33 mouse cellular contexts compared by ENCODE assay signal in genomic region chr1:120077746-120078410, GRCm38 (mm10). TPM values are rescaled to one million over a fixed set of nuclear protein-coding genes. Genes with fewer than 3 reads are reported as not detected.
DNase-seq lines count a peak whose midpoint lies in the region; ATAC-seq and TF ChIP-seq lines count a peak whose summit lies in the region.
"Had no signal": no experiment of that assay in that cellular context is flagged by ENCODE, and none has a peak within 500 bp of the region (broad histone marks: within the 10 kb centered on the region; RNA-seq: fewer than 3 reads in every experiment).

No protein-coding gene starts in this region.

- no peak overlapping the region for H3K27ac ChIP-seq in hindbrain, embryonic 10.5 days
- H3K27ac ChIP-seq in hindbrain, embryonic 12.5 days, result no peak overlapping the region
- peak overlapping the region; percentile 61; the same call in 1 of the 2 replicates for H3K27ac ChIP-seq in ES-E14 (ENCODE audit: insufficient read depth, low read depth, low read length, poor library complexity, severe bottlenecking)
- no peak overlapping the region for H3K27ac ChIP-seq in forebrain, embryonic 14.5 days (ENCODE audit: low read depth, low read length)
- H3K27ac ChIP-seq: hindbrain, embryonic 14.5 days; limb, embryonic 10.5 days; limb, embryonic 15.5 days; liver, embryonic 13.5 days; macrophage; neural tube, embryonic 12.5 days; stomach, embryonic 15.5 days had no signal

- H3K4me3 ChIP-seq in hindbrain, embryonic 10.5 days, result no peak overlapping the region
- no peak overlapping the region for H3K4me3 ChIP-seq in hindbrain, embryonic 12.5 days
- no peak overlapping the region for H3K4me3 ChIP-seq in ES-E14 (ENCODE audit: insufficient read depth in 1 of 2, low read depth in 1 of 2, low read length in 2 of 2, poor library complexity in 1 of 2, severe bottlenecking in 1 of 2)
- no peak overlapping the region for H3K4me3 ChIP-seq in forebrain, embryonic 14.5 days (ENCODE audit: low read depth, low read length)
- H3K4me3 ChIP-seq: limb, embryonic 10.5 days; limb, embryonic 15.5 days; liver, embryonic 13.5 days; myocyte; neural tube, embryonic 12.5 days; stomach, embryonic 15.5 days had no signal

- no peaks in the 10 kb centered on the region for H3K9me3 ChIP-seq in hindbrain, embryonic 10.5 days
- no peaks in the 10 kb centered on the region for H3K9me3 ChIP-seq in hindbrain, embryonic 12.5 days (replicated peaks)
- H3K9me3 ChIP-seq in ES-E14 (ENCODE audit: control insufficient read depth, insufficient read depth, low read depth, low read length), result no peaks in the 10 kb centered on the region
- no peaks in the 10 kb centered on the region for H3K9me3 ChIP-seq in forebrain, embryonic 14.5 days (replicated peaks; ENCODE audit: control insufficient read depth, low read length)
- H3K9me3 ChIP-seq: limb, embryonic 10.5 days; limb, embryonic 15.5 days; liver, embryonic 13.5 days; neural tube, embryonic 12.5 days; stomach, embryonic 15.5 days had no signal

- 17% methylated on average over 9 of the region's 9 CpGs for WGBS in hindbrain, embryonic 10.5 days
- WGBS in hindbrain, embryonic 12.5 days, result 16% methylated on average over 9 of the region's 9 CpGs
- 2% methylated on average over 9 of the region's 9 CpGs for WGBS in forebrain, embryonic 14.5 days

- in situ Hi-C loops in ES-E14 (cut with MboI; ENCODE audit: low sequenced_read_pairs in 2 of 2, unreplicated experiment in 2 of 2), result no loop called here

- peak; percentile 32 for DNase-seq in embryo, embryonic 10 days (ENCODE audit: low spot score)
- no peak for DNase-seq in embryo, embryonic 9.5 days (ENCODE audit: extremely low spot score)
- peak; percentile 39 for DNase-seq in hindbrain, embryonic 10.5 days (ENCODE audit: low spot score)
- DNase-seq in ES-E14 (ENCODE audit: low read depth, low spot score), result peak; percentile 33
- DNase-seq in forebrain, embryonic 14.5 days (ENCODE audit: low spot score), result peak; percentile 42
- DNase-seq in frontal cortex, adult 2 months (ENCODE audit: extremely low spot score in 1 of 2, low spot score in 1 of 2), result no peak
- DNase-seq: adrenal gland, adult 2 months; adrenal gland, postnatal 36 days; cerebellum, adult 2 months; cerebellum, postnatal 36 days; gastrocnemius, postnatal 10 days; heart, postnatal 14 days; kidney, adult 11 months; kidney, postnatal 14 days; layer of hippocampus, adult 9-11 months; liver, embryonic 13.5 days; lung, adult 18-20 months; right cerebral cortex, postnatal 25 days had no signal

- no peak for ATAC-seq in hindbrain, embryonic 12.5 days (ENCODE audit: low FRiP score)
- ATAC-seq in forebrain, embryonic 14.5 days, result no peak
- ATAC-seq in erythroblast, adult 5-6 weeks (replicated peaks; ENCODE audit: low FRiP score, poor library complexity, severe bottlenecking), result no peak
- ATAC-seq: activated CD4-positive, CD25-positive, alpha-beta regulatory T cell, adult 4 months; inflammation-experienced regulatory T-cells, adult 6 months; lung, postnatal 0 days; midbrain, embryonic 16.5 days had no signal

- H3K9ac ChIP-seq in hindbrain, embryonic 12.5 days, result no peak overlapping the region
- H3K9ac ChIP-seq in ES-E14 (ENCODE audit: insufficient read depth, low read depth, low read length, poor library complexity, severe bottlenecking), result no peak overlapping the region; the same call in 1 of the 2 replicates
- H3K9ac ChIP-seq in forebrain, embryonic 14.5 days (ENCODE audit: low read length), result no peak overlapping the region
- H3K9ac ChIP-seq: hindbrain, embryonic 14.5 days; limb, embryonic 15.5 days; liver, embryonic 13.5 days; neural tube, embryonic 12.5 days; stomach, embryonic 15.5 days had no signal

- H3K4me1 ChIP-seq in hindbrain, embryonic 10.5 days (replicated peaks), result peaks cover 36% of the 10 kb centered on the region
- H3K4me1 ChIP-seq in hindbrain, embryonic 12.5 days, result peaks cover 17% of the 10 kb centered on the region
- peaks cover 19 to 41% of the 10 kb centered on the region in 2 experiments for H3K4me1 ChIP-seq in ES-E14 (ENCODE audit: control insufficient read depth in 2 of 2, insufficient read depth in 2 of 2, low read length in 2 of 2, poor library complexity in 1 of 2)
- H3K4me1 ChIP-seq in forebrain, embryonic 14.5 days (ENCODE audit: control insufficient read depth, insufficient read depth, low read length), result peaks cover 6% of the 10 kb centered on the region

- H3K4me2 ChIP-seq in hindbrain, embryonic 12.5 days (replicated peaks), result no peak overlapping the region
- H3K4me2 ChIP-seq in forebrain, embryonic 14.5 days (ENCODE audit: low read length), result no peak overlapping the region
- H3K4me2 ChIP-seq: hindbrain, embryonic 14.5 days; limb, embryonic 15.5 days; liver, embryonic 13.5 days; neural tube, embryonic 12.5 days; stomach, embryonic 15.5 days had no signal

- peaks cover 36% of the 10 kb centered on the region for H3K27me3 ChIP-seq in hindbrain, embryonic 10.5 days (ENCODE audit: insufficient read depth, poor library complexity, severe bottlenecking)
- peaks cover 23% of the 10 kb centered on the region for H3K27me3 ChIP-seq in hindbrain, embryonic 12.5 days
- H3K27me3 ChIP-seq in forebrain, embryonic 14.5 days (replicated peaks; ENCODE audit: control insufficient read depth, insufficient read depth, low read length), result 0 out of 2 replicates have a peak, but pooled peaks cover 14% of the 10 kb centered on the region
- H3K27me3 ChIP-seq: CH12.LX had no signal

- no peaks in the 10 kb centered on the region for H3K36me3 ChIP-seq in hindbrain, embryonic 10.5 days
- no peaks in the 10 kb centered on the region for H3K36me3 ChIP-seq in hindbrain, embryonic 12.5 days
- H3K36me3 ChIP-seq in ES-E14 (ENCODE audit: control insufficient read depth, insufficient read depth, low read length, poor library complexity, severe bottlenecking), result no peaks in the 10 kb centered on the region
- H3K36me3 ChIP-seq in forebrain, embryonic 14.5 days (ENCODE audit: control insufficient read depth, insufficient read depth, low read length), result no peaks in the 10 kb centered on the region
- H3K36me3 ChIP-seq: limb, embryonic 10.5 days; limb, embryonic 15.5 days; liver, embryonic 13.5 days; neural tube, embryonic 12.5 days; stomach, embryonic 15.5 days had no signal

TF ChIP-seq in ES-E14, 5 proteins besides CTCF, POLR2A, EP300 and RAD21:
- TF ChIP-seq ZNF384 (IDR thresholded peaks at IDR 0.05; ENCODE audit: low read depth, low read length) (no peak), ZC3H11A (IDR thresholded peaks at IDR 0.05; ENCODE audit: borderline replicate concordance, low read depth, low read length) (no peak), CHD2 (IDR thresholded peaks at IDR 0.05; ENCODE audit: low read depth, low read length) (no peak), HCFC1 (IDR thresholded peaks at IDR 0.05; ENCODE audit: borderline replicate concordance, insufficient read depth, low read length) (no peak), MAFK (IDR thresholded peaks at IDR 0.05; ENCODE audit: insufficient read depth, low read depth, low read length) (no peak)

RNA-seq across cellular contexts. Expression of gene Tmem37, which starts 4.0 kb away (rescaled TPM):
- polyA plus RNA-seq in hindbrain, embryonic 10.5 days (2016; fragmentation: Nextera tagmentation; extraction: Ambion mirVana), result 10.0 and 10.4 TPM in 2 replicates
- 7.5 and 8.7 TPM in 2 replicates for polyA plus RNA-seq in hindbrain, embryonic 12.5 days (2016; fragmentation: Nextera tagmentation; extraction: Ambion mirVana)
- total RNA-seq in ES-E14 (2012; rRNA removed), result 15.1 and 26.7 TPM in 2 replicates
- polyA plus RNA-seq in forebrain, embryonic 14.5 days (2014; fragmentation: Nextera tagmentation; extraction: Ambion mirVana), result 7.3 and 8.2 TPM in 2 replicates
- total RNA-seq in erythroblast, adult 5-6 weeks (2015; ENCODE audit: low replicate concordance), result 1.5 TPM in 1 of 2 replicates, not detected in the other
- not detected in 2 replicates for total RNA-seq in erythroblast, adult 5-6 weeks (2017; ENCODE audit: low replicate concordance)
- 3.9 and 5.1 TPM in 2 replicates for polyA plus RNA-seq in frontal cortex, adult 2 months (2012; rRNA removed)
- total RNA-seq: CH12.LX; megakaryocyte-erythroid progenitor cell, adult 5-6 weeks had no signal

RNA-seq across cellular contexts. Expression of gene Dbi, which starts 43.0 kb away (rescaled TPM):
- polyA plus RNA-seq in hindbrain, embryonic 10.5 days (2016; fragmentation: Nextera tagmentation; extraction: Ambion mirVana), result 764 and 766 TPM in 2 replicates
- polyA plus RNA-seq in hindbrain, embryonic 12.5 days (2016; fragmentation: Nextera tagmentation; extraction: Ambion mirVana), result 582 and 680 TPM in 2 replicates
- total RNA-seq in ES-E14 (2012; rRNA removed), result 210 and 259 TPM in 2 replicates
- 1,393 and 1,470 TPM in 2 replicates for polyA plus RNA-seq in forebrain, embryonic 14.5 days (2014; fragmentation: Nextera tagmentation; extraction: Ambion mirVana)
- 59.9 and 82.1 TPM in 2 replicates for total RNA-seq in erythroblast, adult 5-6 weeks (2015; ENCODE audit: low replicate concordance)
- total RNA-seq in erythroblast, adult 5-6 weeks (2017; ENCODE audit: low replicate concordance), result 73.0 and 77.2 TPM in 2 replicates
- 768 and 847 TPM in 2 replicates for polyA plus RNA-seq in frontal cortex, adult 2 months (2012; rRNA removed)

RNA-seq across cellular contexts. Expression of gene 3110009E18Rik, which starts 43.1 kb away (rescaled TPM):
- 22.6 and 26.0 TPM in 2 replicates for polyA plus RNA-seq in hindbrain, embryonic 10.5 days (2016; fragmentation: Nextera tagmentation; extraction: Ambion mirVana)
- 17.0 and 22.6 TPM in 2 replicates for polyA plus RNA-seq in hindbrain, embryonic 12.5 days (2016; fragmentation: Nextera tagmentation; extraction: Ambion mirVana)
- total RNA-seq in ES-E14 (2012; rRNA removed), result 5.3 and 8.3 TPM in 2 replicates
- 25.9 and 27.3 TPM in 2 replicates for polyA plus RNA-seq in forebrain, embryonic 14.5 days (2014; fragmentation: Nextera tagmentation; extraction: Ambion mirVana)
- total RNA-seq in erythroblast, adult 5-6 weeks (2015; ENCODE audit: low replicate concordance), result 6.5 and 8.2 TPM in 2 replicates
- not detected in 2 replicates for total RNA-seq in erythroblast, adult 5-6 weeks (2017; ENCODE audit: low replicate concordance)
- 4.1 and 4.6 TPM in 2 replicates for polyA plus RNA-seq in frontal cortex, adult 2 months (2012; rRNA removed)

Comparison
In these comparisons a context has a peak if more than half of its experiments do, and no peak if none do; other contexts are left out.
1. DNase-seq: peak in embryo, embryonic 10 days (single experiment), hindbrain, embryonic 10.5 days (single experiment), ES-E14 (single experiment) and forebrain, embryonic 14.5 days (single experiment); none in embryo, embryonic 9.5 days (single experiment) and frontal cortex, adult 2 months (0 of 2).